Mouse (Mus musculus) stomach, postnatal 0 days (tissue): ENCODE data around the gene Itga8. TPM values are rescaled to one million over a fixed set of nuclear protein-coding genes. Genes with fewer than 3 reads are reported as not detected.

Experiments used
- ATAC-seq: fragments of 200-750 bp; cut with Nextera tagmentation; 2 replicates; pipeline ENCODE4 v1.8.0; 2017; ENCODE audit not compliant: low FRiP score, low TSS enrichment
- DNase-seq: peaks from one replicate; pipeline ENCODE4 v3.0.0-alpha.2; 2016; ENCODE audit warnings: low spot score
- H3K27ac ChIP-seq: fragments of 300-500 bp; sonication (generic); replicated peaks from 2 replicates; pipeline ENCODE4 v1.5.1; 2014; ENCODE audit warnings: mild to moderate bottlenecking, control low read depth
- H3K27me3 ChIP-seq: fragments of 300-500 bp; sonication (generic); 2 replicates; pipeline ENCODE4 v1.6.1; 2014; ENCODE audit warnings: low read length; ENCODE audit not compliant: control insufficient read depth, insufficient read depth
- H3K36me3 ChIP-seq: fragments of 300-500 bp; sonication (generic); 2 replicates; pipeline ENCODE4 v1.6.1; 2014; ENCODE audit warnings: low read length, mixed read lengths; ENCODE audit not compliant: control insufficient read depth, insufficient read depth
- H3K4me1 ChIP-seq: fragments of 300-500 bp; sonication (generic); replicated peaks from 2 replicates; pipeline ENCODE4 v1.6.1; 2014; ENCODE audit warnings: antibody characterized with exemption; ENCODE audit not compliant: control insufficient read depth, insufficient read depth
- H3K4me2 ChIP-seq: fragments of 300-500 bp; sonication (generic); replicated peaks from 2 replicates; pipeline ENCODE4 v1.6.1; 2014; ENCODE audit warnings: low read depth, mild to moderate bottlenecking, control low read depth, moderate library complexity
- H3K4me3 ChIP-seq: fragments of 300-500 bp; sonication (generic); 2 replicates; pipeline ENCODE4 v1.5.1; 2014; ENCODE audit warnings: low read depth, low read length, control low read depth
- H3K9ac ChIP-seq: fragments of 300-500 bp; sonication (generic); 2 replicates; pipeline ENCODE4 v1.6.1; 2014; ENCODE audit warnings: mild to moderate bottlenecking, low read length, control low read depth, mixed read lengths
- H3K9me3 ChIP-seq: fragments of 300-500 bp; sonication (generic); 2 replicates; pipeline ENCODE4 v1.6.1; 2016; ENCODE audit warnings: low read length; ENCODE audit not compliant: control insufficient read depth
- CTCF ChIP-seq: IDR thresholded peaks from 2 replicates; pipeline ENCODE4 v1.5.1; 2016; ENCODE audit warnings: antibody characterized with exemption, low read depth, mild to moderate bottlenecking, moderate library complexity
- EP300 ChIP-seq: optimal IDR thresholded peaks from 2 replicates; pipeline ENCODE3; 2016; ENCODE audit warnings: antibody characterized with exemption
- WGBS: fragments of 180-500 bp; shearing (Covaris S2); extraction: QIAGEN DNeasy Blood & Tissue Kit; methylation state at CpG from one replicate; pipeline ENCODE4 v1.1.7; 2014; 5-methylcytosine and 5-hydroxymethylcytosine counted together
- polyA plus RNA-seq: library from polyadenylated mRNA; unstranded; fragments of >200 nt; fragmentation: Nextera tagmentation; extraction: Ambion mirVana; gene quantifications from 2 replicates; pipeline ENCODE4 v1.2.1, GENCODE M21; 2015

Itga8 gene
- polyA plus RNA-seq, 1 experiment from 2014 or later, result 7.7 TPM

GRCm38 (mm10) chr2:12318036-12318435, 16.3 kb upstream of the Itga8 start:
- no peaks in the 10 kb centered on the region for H3K9me3 ChIP-seq
- 66% methylated on average over 4 of the region's 4 CpGs for whole genome bisulfite sequencing
- no peak for DNase-seq
- no peaks in the 10 kb centered on the region for H3K36me3 ChIP-seq
- no peak for TF ChIP-seq CTCF
- no peak for TF ChIP-seq EP300
- no peaks in the 10 kb centered on the region for H3K4me1 ChIP-seq
- H3K4me2 ChIP-seq, result no peak overlapping the region
- no peak overlapping the region for H3K9ac ChIP-seq
- no peaks in the 10 kb centered on the region for H3K27me3 ChIP-seq
- H3K27ac ChIP-seq, result no peak overlapping the region
- H3K4me3 ChIP-seq, result no peak overlapping the region
- ATAC-seq, result no peak

DNA sequence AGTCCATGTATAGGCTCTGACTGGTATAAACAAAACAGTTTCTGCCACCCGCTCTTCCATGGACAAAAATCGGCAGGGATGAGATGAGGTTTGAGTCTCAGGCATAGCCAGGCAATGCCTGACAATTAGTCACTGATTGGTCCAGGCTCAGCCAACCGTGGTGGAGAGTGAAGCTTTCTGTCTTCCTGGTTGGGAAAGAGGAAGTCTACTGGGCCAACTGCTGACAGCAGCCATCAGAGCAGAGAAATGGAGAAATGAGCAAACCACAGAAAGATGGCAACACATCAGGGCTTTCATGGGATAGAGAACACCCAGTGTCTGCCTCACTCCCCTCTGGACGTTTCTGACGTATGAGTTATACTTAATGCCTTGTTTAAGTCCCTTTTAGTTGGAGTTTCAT, 15.6 kb upstream of the Itga8 start:
- Histone ChIP-seq H3K9ac (no peak overlapping the region), H3K4me1 (no peaks in the 10 kb centered on the region), H3K9me3 (no peaks in the 10 kb centered on the region), H3K27me3 (no peaks in the 10 kb centered on the region), H3K36me3 (no peaks in the 10 kb centered on the region), H3K4me2 (no peak overlapping the region), H3K27ac (no peak overlapping the region), H3K4me3 (no peak overlapping the region)
- ATAC-seq (peak; percentile 49; the same call in 1 of the 2 replicates), DNase-seq (no peak)
- WGBS, result 51% methylated on average over 5 of the region's 5 CpGs
- no peak for TF ChIP-seq CTCF
- no peak for TF ChIP-seq EP300

GRCm38 (mm10) chr2:12316361-12316760, 14.6 kb upstream of the Itga8 start:
- TF ChIP-seq CTCF (no peak), EP300 (no peak)
- H3K4me2 ChIP-seq, result no peak overlapping the region
- H3K36me3 ChIP-seq, result no peaks in the 10 kb centered on the region
- 39% methylated on average over 7 of the region's 7 CpGs for WGBS
- no peaks in the 10 kb centered on the region for H3K9me3 ChIP-seq
- H3K4me3 ChIP-seq, result no peak overlapping the region
- DNase-seq (no peak), ATAC-seq (no peak)
- no peaks in the 10 kb centered on the region for H3K4me1 ChIP-seq
- no peak overlapping the region for H3K27ac ChIP-seq
- H3K9ac ChIP-seq, result no peak overlapping the region
- no peaks in the 10 kb centered on the region for H3K27me3 ChIP-seq

DNA sequence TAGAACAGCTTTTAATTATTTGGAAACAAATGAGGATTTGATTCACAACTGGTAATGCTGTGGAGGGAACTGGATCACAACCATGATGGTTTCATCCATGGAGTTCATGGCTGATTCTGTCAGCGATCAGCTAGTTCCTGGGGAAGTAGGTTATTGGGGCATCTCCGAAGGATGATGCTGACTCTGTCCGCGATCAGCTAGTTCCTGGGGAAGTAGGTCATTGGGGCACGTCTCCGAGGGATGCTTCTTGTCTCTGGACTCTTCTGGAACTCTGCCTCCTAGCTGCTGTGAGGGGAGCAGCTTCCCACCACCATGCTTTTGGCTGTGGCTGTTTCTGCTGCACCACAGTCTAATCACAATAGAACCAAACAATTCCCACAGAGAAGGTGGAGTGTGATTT, 12.3 kb upstream of the Itga8 start:
- H3K4me2 ChIP-seq, result no peak overlapping the region
- TF ChIP-seq EP300 (no peak), CTCF (0 out of 2 replicates have a peak, but pooled peaks have one; percentile 3)
- H3K27ac ChIP-seq, result no peak overlapping the region
- ATAC-seq (no peak), DNase-seq (no peak)
- H3K9ac ChIP-seq, result no peak overlapping the region
- H3K27me3 ChIP-seq, result no peaks in the 10 kb centered on the region
- H3K4me1 ChIP-seq, result no peaks in the 10 kb centered on the region
- H3K36me3 ChIP-seq, result no peaks in the 10 kb centered on the region
- H3K4me3 ChIP-seq, result no peak overlapping the region
- WGBS, result 87% methylated on average over 6 of the region's 6 CpGs
- no peaks in the 10 kb centered on the region for H3K9me3 ChIP-seq

GRCm38 (mm10) chr2:12308466-12308865, 6.7 kb upstream of the Itga8 start:
- no peak overlapping the region for H3K9ac ChIP-seq
- DNase-seq (no peak), ATAC-seq (no peak)
- H3K27me3 ChIP-seq, result no peaks in the 10 kb centered on the region
- peak; percentile 39 for TF ChIP-seq CTCF
- no peak for TF ChIP-seq EP300
- H3K36me3 ChIP-seq, result no peaks in the 10 kb centered on the region
- H3K4me1 ChIP-seq, result no peaks in the 10 kb centered on the region
- H3K4me3 ChIP-seq, result no peak overlapping the region
- H3K27ac ChIP-seq, result no peak overlapping the region
- H3K9me3 ChIP-seq, result no peaks in the 10 kb centered on the region
- no peak overlapping the region for H3K4me2 ChIP-seq

DNA sequence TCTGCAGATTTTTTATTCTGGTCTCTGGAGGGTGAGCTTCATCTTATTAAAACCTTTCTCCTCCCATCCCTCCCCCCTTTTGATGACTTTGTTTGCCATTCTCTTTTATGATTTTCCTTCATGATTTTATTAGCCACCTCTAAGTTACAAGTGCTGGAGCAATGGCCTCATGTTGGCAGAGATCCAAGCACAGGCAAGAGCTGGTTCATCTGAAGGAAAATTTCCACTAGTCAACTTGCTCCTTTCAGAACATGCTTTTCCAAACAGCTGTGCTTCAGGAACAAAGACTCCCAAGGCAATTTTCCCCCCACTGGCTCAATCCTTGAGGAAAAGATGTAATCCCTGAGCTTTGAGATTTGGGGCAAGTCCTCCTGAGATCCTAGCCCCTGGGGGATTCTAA, 5.6 kb upstream of the Itga8 start:
- no peaks in the 10 kb centered on the region for H3K4me1 ChIP-seq
- ATAC-seq (no peak), DNase-seq (no peak)
- H3K9me3 ChIP-seq, result no peaks in the 10 kb centered on the region
- H3K36me3 ChIP-seq, result no peaks in the 10 kb centered on the region
- no peak overlapping the region for H3K4me3 ChIP-seq
- no peak overlapping the region for H3K4me2 ChIP-seq
- no peaks in the 10 kb centered on the region for H3K27me3 ChIP-seq
- TF ChIP-seq EP300, result no peak
- no peak for TF ChIP-seq CTCF
- no peak overlapping the region for H3K27ac ChIP-seq
- H3K9ac ChIP-seq, result no peak overlapping the region
